Mouse (Mus musculus): Measurements from ENCODE around the gene Nelfb. TPM values are rescaled to one million over a fixed set of nuclear protein-coding genes. Genes with fewer than 3 reads are reported as not detected.
A peak's percentile ranks its signal among the peaks of the same experiment; 100 is the strongest.

Gene Nelfb
- polyA plus RNA-seq, 1 experiment from 2014 or later: 94.8 TPM

GRCm38 (mm10) chr2:25179566-25180217 is 31.6 kb downstream of the Nelfb start:
- Histone ChIP-seq H3K9me3 (no peaks in the 10 kb centered on the region), H3K27me3 (replicated peaks) (peaks cover 33% of the 10 kb centered on the region), H3K4me2 (replicated peaks) (peak overlapping the region; percentile 91), H3K4me1 (replicated peaks) (peaks cover 54% of the 10 kb centered on the region), H3K27ac (peak overlapping the region; percentile 72), H3K36me3 (no peaks in the 10 kb centered on the region), H3K4me3 (replicated peaks) (peak overlapping the region; percentile 68), H3K9ac (no peak overlapping the region)
- 34% methylated on average over 15 of the region's 15 CpGs for WGBS
- ATAC-seq: no peak

- 43% methylated on average over 10 of the region's 10 CpGs for WGBS
- Histone ChIP-seq H3K9me3 (no peaks in the 10 kb centered on the region), H3K4me2 (replicated peaks) (no peak overlapping the region; the same call in 1 of the 2 replicates), H3K4me1 (replicated peaks) (peaks cover 63% of the 10 kb centered on the region), H3K27ac (0 out of 2 replicates have a peak overlapping the region, but pooled peaks have one; percentile 13), H3K27me3 (replicated peaks) (peaks cover 32% of the 10 kb centered on the region), H3K36me3 (no peaks in the 10 kb centered on the region), H3K9ac (no peak overlapping the region), H3K4me3 (replicated peaks) (no peak overlapping the region)
- ATAC-seq: no peak
Measured at GRCm38 (mm10) chr2:25178285-25178972, 32.9 kb downstream of the Nelfb start.

GRCm38 (mm10) chr2:25177685-25178084 is 33.6 kb downstream of the Nelfb start:
- Histone ChIP-seq H3K9me3 (no peaks in the 10 kb centered on the region), H3K27me3 (replicated peaks) (peaks cover 28% of the 10 kb centered on the region), H3K27ac (peak overlapping the region; percentile 66), H3K36me3 (no peaks in the 10 kb centered on the region), H3K4me2 (replicated peaks) (peak overlapping the region; percentile 37), H3K9ac (no peak overlapping the region), H3K4me3 (replicated peaks) (0 out of 2 replicates have a peak overlapping the region, but pooled peaks have one; percentile 12), H3K4me1 (replicated peaks) (peaks cover 70% of the 10 kb centered on the region)
- 14% methylated on average over 6 of the region's 6 CpGs for WGBS
- ATAC-seq: no peak

GRCm38 (mm10) chr2:25177076-25177475 is 34.2 kb downstream of the Nelfb start:
- Histone ChIP-seq H3K4me3 (replicated peaks) (0 out of 2 replicates have a peak overlapping the region, but pooled peaks have one; percentile 12), H3K4me1 (replicated peaks) (peaks cover 75% of the 10 kb centered on the region), H3K27me3 (replicated peaks) (peaks cover 27% of the 10 kb centered on the region), H3K9me3 (no peaks in the 10 kb centered on the region), H3K36me3 (no peaks in the 10 kb centered on the region), H3K4me2 (replicated peaks) (peak overlapping the region; percentile 37), H3K9ac (no peak overlapping the region), H3K27ac (peak overlapping the region; percentile 66)
- WGBS: 46% methylated on average over 4 of the region's 4 CpGs
- ATAC-seq: no peak

- Histone ChIP-seq H3K9me3 (no peaks in the 10 kb centered on the region), H3K4me1 (replicated peaks) (peaks cover 77% of the 10 kb centered on the region), H3K27ac (peak overlapping the region; percentile 27; the same call in 1 of the 2 replicates), H3K36me3 (no peaks in the 10 kb centered on the region), H3K4me3 (replicated peaks) (no peak overlapping the region), H3K9ac (no peak overlapping the region), H3K4me2 (replicated peaks) (peak overlapping the region; percentile 37), H3K27me3 (replicated peaks) (peaks cover 26% of the 10 kb centered on the region)
- WGBS: 63% methylated on average over 6 of the region's 6 CpGs
- ATAC-seq: no peak
Measured at GRCm38 (mm10) chr2:25176573-25176972, 34.7 kb downstream of the Nelfb start.

GRCm38 (mm10) chr2:25175690-25176078 is 35.6 kb downstream of the Nelfb start:
- H3K4me2 ChIP-seq (replicated peaks): peak overlapping the region; percentile 28; the same call in 1 of the 2 replicates
- H3K9me3 ChIP-seq: no peaks in the 10 kb centered on the region
- no peak overlapping the region for H3K4me3 ChIP-seq (replicated peaks)
- H3K27me3 ChIP-seq (replicated peaks): peaks cover 20% of the 10 kb centered on the region
- H3K4me1 ChIP-seq (replicated peaks): peaks cover 72% of the 10 kb centered on the region
- H3K9ac ChIP-seq: no peak overlapping the region
- ATAC-seq: no peak
- 80% methylated on average over 4 of the region's 4 CpGs for WGBS
- no peaks in the 10 kb centered on the region for H3K36me3 ChIP-seq
- no peak overlapping the region for H3K27ac ChIP-seq

- Histone ChIP-seq H3K9me3 (no peaks in the 10 kb centered on the region), H3K4me3 (replicated peaks) (no peak overlapping the region), H3K4me1 (replicated peaks) (peaks cover 71% of the 10 kb centered on the region), H3K36me3 (no peaks in the 10 kb centered on the region), H3K4me2 (replicated peaks) (peak overlapping the region; percentile 33), H3K27ac (0 out of 2 replicates have a peak overlapping the region, but pooled peaks have one; percentile 2), H3K27me3 (replicated peaks) (peaks cover 15% of the 10 kb centered on the region), H3K9ac (no peak overlapping the region)
- 48% methylated on average over 7 of the region's 7 CpGs for WGBS
- peak; percentile 57 for ATAC-seq
Measured at GRCm38 (mm10) chr2:25174866-25175689, 36.2 kb downstream of the Nelfb start.

- Histone ChIP-seq H3K9ac (no peak overlapping the region), H3K4me3 (replicated peaks) (no peak overlapping the region), H3K27ac (no peak overlapping the region), H3K36me3 (no peaks in the 10 kb centered on the region), H3K4me2 (replicated peaks) (no peak overlapping the region), H3K9me3 (no peaks in the 10 kb centered on the region), H3K27me3 (replicated peaks) (peaks cover 11% of the 10 kb centered on the region), H3K4me1 (replicated peaks) (peaks cover 73% of the 10 kb centered on the region)
- ATAC-seq: no peak
- WGBS: 93% methylated on average over 4 of the region's 4 CpGs
Measured at GRCm38 (mm10) chr2:25173821-25174220, 37.5 kb downstream of the Nelfb start.

- ATAC-seq: peak; percentile 71
- H3K4me1 ChIP-seq (replicated peaks): peaks cover 73% of the 10 kb centered on the region
Measured at GRCm38 (mm10) chr2:25172629-25173028, 38.7 kb downstream of the Nelfb start.

GRCm38 (mm10) chr2:25171769-25172153 is 39.5 kb downstream of the Nelfb start:
- peaks cover 69% of the 10 kb centered on the region for H3K4me1 ChIP-seq (replicated peaks)
- ATAC-seq: no peak
- no peak overlapping the region for H3K4me3 ChIP-seq (replicated peaks)
- no peak overlapping the region for H3K27ac ChIP-seq
- no peaks in the 10 kb centered on the region for H3K9me3 ChIP-seq
- no peak overlapping the region for H3K4me2 ChIP-seq (replicated peaks)
- H3K9ac ChIP-seq: no peak overlapping the region
- no peaks in the 10 kb centered on the region for H3K36me3 ChIP-seq
- no peaks in the 10 kb centered on the region for H3K27me3 ChIP-seq (replicated peaks)
- WGBS: 81% methylated on average over 1 of the region's 1 CpGs

More at GRCm38 (mm10) chr2:25172629-25173028, 38.7 kb downstream of the Nelfb start:
- H3K4me3 ChIP-seq (replicated peaks): no peak overlapping the region
- H3K36me3 ChIP-seq: no peaks in the 10 kb centered on the region
- peak overlapping the region; percentile 62; the same call in 1 of the 2 replicates for H3K27ac ChIP-seq
- WGBS: 39% methylated on average over 8 of the region's 8 CpGs
- no peaks in the 10 kb centered on the region; the same call in 1 of the 2 replicates for H3K27me3 ChIP-seq (replicated peaks)
- peak overlapping the region; percentile 32 for H3K4me2 ChIP-seq (replicated peaks)
- H3K9ac ChIP-seq: no peak overlapping the region
- no peaks in the 10 kb centered on the region for H3K9me3 ChIP-seq

- WGBS: 88% methylated on average over 6 of the region's 6 CpGs
- Histone ChIP-seq H3K9me3 (no peaks in the 10 kb centered on the region), H3K27ac (no peak overlapping the region), H3K4me1 (replicated peaks) (peaks cover 64% of the 10 kb centered on the region), H3K27me3 (replicated peaks) (no peaks in the 10 kb centered on the region), H3K36me3 (no peaks in the 10 kb centered on the region), H3K4me3 (replicated peaks) (no peak overlapping the region), H3K4me2 (replicated peaks) (no peak overlapping the region), H3K9ac (no peak overlapping the region)
- ATAC-seq: no peak
Measured at GRCm38 (mm10) chr2:25171101-25171768, 40.1 kb downstream of the Nelfb start.
